Mouse (Mus musculus): ENCODE measurements around the gene Rps11.

DNA sequence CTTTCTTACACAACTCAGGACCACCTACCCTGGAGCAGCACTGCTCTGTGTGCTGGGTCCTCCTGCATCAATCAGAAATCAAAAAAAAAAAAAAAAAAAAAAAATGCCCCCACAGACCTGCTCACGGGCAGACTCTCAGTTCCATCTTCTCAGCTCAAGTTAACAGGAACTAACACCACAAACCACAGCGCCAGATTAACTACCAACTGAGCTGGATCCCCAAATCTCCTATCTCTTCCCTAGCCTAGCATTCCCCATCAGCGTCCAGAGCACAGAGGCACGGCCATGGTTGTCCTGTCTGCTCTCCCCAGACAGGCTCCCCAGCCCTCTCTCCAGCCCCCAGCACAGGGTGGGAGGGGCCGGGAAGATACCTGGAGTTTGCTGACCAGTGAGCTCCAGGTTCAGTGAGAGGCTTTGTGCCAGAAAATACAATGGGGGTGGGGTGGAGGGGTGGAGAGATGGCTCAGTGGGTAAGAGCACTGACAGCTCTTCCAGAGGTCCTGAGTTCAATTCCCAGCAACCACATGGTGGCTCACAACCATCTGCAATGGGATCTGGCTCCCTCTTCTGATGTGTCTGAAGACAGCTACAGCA, 17.1 kb downstream of the Rps11 start:
- TF ChIP-seq EP300 (IDR thresholded peaks at IDR 0.05; ENCODE audit: insufficient read depth, low read depth, low read length) (no peak), CTCF (IDR thresholded peaks at IDR 0.05; ENCODE audit: low read depth, low read length) (no peak), POLR2A (IDR thresholded peaks at IDR 0.05; ENCODE audit: insufficient read depth, low read length) (no peak)
